Mouse (Mus musculus) heart, embryonic 16.5 days (tissue): ENCODE results near the gene Fzd1. TPM values are rescaled to one million over a fixed set of nuclear protein-coding genes. Genes with fewer than 3 reads are reported as not detected.
A peak's percentile ranks its signal among the peaks of the same experiment; 100 is the strongest.

Experiments used
- ATAC-seq: fragments of 200-750 bp; cut with Nextera tagmentation; replicated peaks from 2 replicates; pipeline ENCODE4 v1.8.0; 2017; ENCODE audit warnings: moderate number of reproducible peaks; ENCODE audit not compliant: insufficient read depth, low FRiP score; ENCODE audit errors: extremely low read depth
- H3K27ac ChIP-seq: fragments of 300-500 bp; sonication (generic); 2 replicates; pipeline ENCODE4 v1.5.1; 2014; ENCODE audit warnings: mild to moderate bottlenecking, low read length, control low read depth, moderate library complexity
- H3K27me3 ChIP-seq: fragments of 300-500 bp; sonication (generic); 2 replicates; pipeline ENCODE4 v1.6.1; 2014; ENCODE audit warnings: low read length, mixed read lengths; ENCODE audit not compliant: control insufficient read depth, insufficient read depth
- H3K36me3 ChIP-seq: fragments of 300-500 bp; sonication (generic); 2 replicates; pipeline ENCODE4 v1.6.1; 2014; ENCODE audit not compliant: control insufficient read depth, insufficient read depth
- H3K4me1 ChIP-seq: fragments of 300-500 bp; sonication (generic); 2 replicates; pipeline ENCODE4 v1.6.1; 2014; ENCODE audit warnings: low read length, mixed read lengths; ENCODE audit not compliant: control insufficient read depth, insufficient read depth
- H3K4me2 ChIP-seq: fragments of 300-500 bp; sonication (generic); 2 replicates; pipeline ENCODE4 v1.6.1; 2014; ENCODE audit warnings: low read depth, mild to moderate bottlenecking, control low read depth, low read length
- H3K4me3 ChIP-seq: fragments of 300-500 bp; sonication (generic); 2 replicates; pipeline ENCODE4 v1.5.1; 2014; ENCODE audit warnings: mild to moderate bottlenecking, control low read depth, low read length
- H3K9ac ChIP-seq: fragments of 300-500 bp; sonication (generic); 2 replicates; pipeline ENCODE4 v1.6.1; 2014; ENCODE audit warnings: low read length, control low read depth
- H3K9me3 ChIP-seq: fragments of 300-500 bp; sonication (generic); replicated peaks from 2 replicates; pipeline ENCODE4 v1.6.1; 2016; ENCODE audit warnings: low read length; ENCODE audit not compliant: control insufficient read depth
- WGBS: fragments of 180-500 bp; shearing (Covaris S2); extraction: QIAGEN DNeasy Blood & Tissue Kit; methylation state at CpG from one replicate; pipeline ENCODE4 v1.1.7; 2014; 5-methylcytosine and 5-hydroxymethylcytosine counted together
- polyA plus RNA-seq: library from polyadenylated mRNA; unstranded; fragments of >200 nt; fragmentation: Nextera tagmentation; extraction: Ambion mirVana; gene quantifications from 2 replicates; pipeline ENCODE4 v1.2.1, GENCODE M21; 2015

Gene Fzd1
- polyA plus RNA-seq, 1 experiment from 2014 or later: 13.0 TPM

DNA sequence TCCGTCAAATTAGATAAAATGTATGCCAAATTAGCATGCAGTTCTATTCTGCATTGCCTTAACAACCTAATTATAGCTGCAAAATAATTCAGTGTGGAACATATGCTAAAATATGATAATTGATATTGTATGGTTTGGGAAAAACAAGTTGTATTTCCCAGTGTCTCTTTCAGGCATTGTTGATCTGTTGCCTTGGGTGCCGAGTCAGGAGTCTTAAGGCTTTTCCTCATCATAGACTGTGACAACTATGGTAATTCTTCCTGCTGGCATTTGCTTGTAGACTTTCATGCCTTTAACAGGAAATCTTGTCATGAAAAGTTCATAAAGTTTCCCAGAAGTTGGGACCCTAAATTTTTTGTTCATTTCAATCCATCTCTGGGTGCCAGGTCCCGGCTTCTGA lies 20.4 kb upstream of the Fzd1 start:
- H3K27ac ChIP-seq: no peak overlapping the region
- no peak overlapping the region for H3K4me2 ChIP-seq
- H3K4me1 ChIP-seq: 0 out of 2 replicates have a peak, but pooled peaks cover under 1% of the 10 kb centered on the region
- no peaks in the 10 kb centered on the region for H3K9me3 ChIP-seq
- H3K27me3 ChIP-seq: no peaks in the 10 kb centered on the region
- no peaks in the 10 kb centered on the region for H3K36me3 ChIP-seq
- no peak overlapping the region for H3K4me3 ChIP-seq
- no peak for ATAC-seq
- no peak overlapping the region for H3K9ac ChIP-seq
- WGBS: 87% methylated on average over 3 of the region's 3 CpGs

- WGBS: 69% methylated on average over 2 of the region's 2 CpGs
- Histone ChIP-seq H3K4me3 (no peak overlapping the region), H3K27ac (no peak overlapping the region), H3K4me2 (no peak overlapping the region), H3K9ac (no peak overlapping the region), H3K4me1 (peaks cover 3% of the 10 kb centered on the region; the same call in 1 of the 2 replicates), H3K9me3 (no peaks in the 10 kb centered on the region), H3K27me3 (no peaks in the 10 kb centered on the region), H3K36me3 (no peaks in the 10 kb centered on the region)
- ATAC-seq: no peak
Observed at GRCm38 (mm10) chr5:4776495-4776894, 18.7 kb upstream of the Fzd1 start.

- peaks cover 3% of the 10 kb centered on the region; the same call in 1 of the 2 replicates for H3K4me1 ChIP-seq
- ATAC-seq: no peak
- H3K9me3 ChIP-seq: 0 out of 2 replicates have a peak, but pooled peaks cover 3% of the 10 kb centered on the region
- no peaks in the 10 kb centered on the region for H3K27me3 ChIP-seq
- H3K4me3 ChIP-seq: no peak overlapping the region
- H3K36me3 ChIP-seq: no peaks in the 10 kb centered on the region
- WGBS: 55% methylated on average over 9 of the region's 9 CpGs
- H3K4me2 ChIP-seq: no peak overlapping the region
- no peak overlapping the region for H3K27ac ChIP-seq
- no peak overlapping the region for H3K9ac ChIP-seq
Observed at GRCm38 (mm10) chr5:4773090-4773772, 15.4 kb upstream of the Fzd1 start.

GRCm38 (mm10) chr5:4770609-4771008 lies 12.8 kb upstream of the Fzd1 start:
- peaks cover 3% of the 10 kb centered on the region; the same call in 1 of the 2 replicates for H3K4me1 ChIP-seq
- 0 out of 2 replicates have a peak, but pooled peaks cover 3% of the 10 kb centered on the region for H3K9me3 ChIP-seq
- no peak overlapping the region for H3K4me3 ChIP-seq
- H3K4me2 ChIP-seq: no peak overlapping the region
- WGBS: 78% methylated on average over 1 of the region's 1 CpGs
- no peak for ATAC-seq
- H3K27ac ChIP-seq: no peak overlapping the region
- H3K9ac ChIP-seq: no peak overlapping the region
- H3K36me3 ChIP-seq: no peaks in the 10 kb centered on the region
- no peaks in the 10 kb centered on the region for H3K27me3 ChIP-seq

DNA sequence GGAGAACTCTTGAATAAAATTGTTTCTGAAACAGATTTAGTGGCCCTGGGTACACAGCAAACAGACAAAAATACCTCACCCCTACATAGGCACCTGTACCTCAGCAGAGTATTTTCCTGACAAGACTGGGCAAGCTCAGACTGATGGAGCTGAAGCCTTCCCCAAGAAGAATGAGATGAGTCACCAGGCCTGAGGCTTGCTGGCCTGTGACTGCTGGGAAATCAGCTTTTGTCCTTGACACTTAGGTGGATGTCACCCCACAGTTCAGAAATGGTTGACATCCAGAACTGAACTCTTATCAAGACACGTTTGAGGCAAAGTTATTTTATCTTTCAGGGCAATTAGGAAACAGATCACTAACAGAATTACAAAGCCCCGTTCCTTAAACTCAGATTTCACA lies 10.1 kb upstream of the Fzd1 start:
- H3K4me1 ChIP-seq: no peaks in the 10 kb centered on the region
- H3K9ac ChIP-seq: no peak overlapping the region
- no peak for ATAC-seq
- no peaks in the 10 kb centered on the region for H3K36me3 ChIP-seq
- H3K27ac ChIP-seq: no peak overlapping the region
- 32% methylated on average over 2 of the region's 2 CpGs for WGBS
- H3K4me3 ChIP-seq: no peak overlapping the region
- no peaks in the 10 kb centered on the region for H3K27me3 ChIP-seq
- H3K4me2 ChIP-seq: no peak overlapping the region
- H3K9me3 ChIP-seq: 0 out of 2 replicates have a peak, but pooled peaks cover 3% of the 10 kb centered on the region

DNA sequence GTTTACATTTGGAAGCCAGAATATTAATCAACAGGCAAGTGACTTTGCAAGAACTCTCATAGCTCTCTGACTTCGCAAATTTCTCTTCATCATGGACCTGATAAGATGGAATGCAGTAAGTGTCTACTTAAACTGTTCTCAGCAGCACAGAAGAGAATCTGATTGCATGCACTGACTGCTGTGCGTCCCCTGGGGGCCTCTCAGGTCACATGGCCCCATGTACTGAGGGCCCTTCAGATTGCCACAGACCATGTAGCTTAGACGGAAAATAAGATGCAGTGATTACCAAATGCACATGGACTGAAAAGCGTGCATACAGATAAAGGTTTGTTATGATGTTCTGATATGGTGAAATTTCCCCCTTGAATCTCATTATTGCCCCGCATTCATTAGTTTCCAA lies 8.9 kb upstream of the Fzd1 start:
- Histone ChIP-seq H3K27me3 (no peaks in the 10 kb centered on the region), H3K4me2 (no peak overlapping the region), H3K4me3 (no peak overlapping the region), H3K4me1 (no peaks in the 10 kb centered on the region), H3K36me3 (no peaks in the 10 kb centered on the region), H3K9ac (no peak overlapping the region), H3K9me3 (0 out of 2 replicates have a peak, but pooled peaks cover 3% of the 10 kb centered on the region), H3K27ac (no peak overlapping the region)
- ATAC-seq: no peak
- 44% methylated on average over 5 of the region's 5 CpGs for WGBS

DNA sequence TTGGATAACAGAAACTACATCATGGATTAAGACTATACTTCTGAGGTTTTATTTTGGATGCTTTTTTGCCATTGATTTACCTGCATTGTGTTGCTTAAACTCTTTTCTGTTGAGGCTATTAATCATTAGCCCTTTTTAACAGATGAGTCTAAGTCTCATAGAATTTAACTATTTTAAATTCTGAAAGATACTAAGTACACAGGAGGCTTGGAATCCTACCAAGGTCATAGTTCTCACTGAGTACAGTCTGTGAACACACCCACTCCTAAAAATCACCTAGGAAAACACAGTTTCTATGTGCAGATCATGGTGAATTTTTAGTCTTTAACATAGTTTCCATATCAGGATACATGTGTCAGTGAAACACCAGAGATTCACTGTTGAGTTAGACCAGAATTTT lies 4.1 kb upstream of the Fzd1 start:
- H3K4me3 ChIP-seq: no peak overlapping the region
- ATAC-seq: no peak
- no peak overlapping the region for H3K27ac ChIP-seq
- H3K4me1 ChIP-seq: peaks cover 3% of the 10 kb centered on the region; the same call in 1 of the 2 replicates
- H3K9ac ChIP-seq: no peak overlapping the region
- H3K27me3 ChIP-seq: no peaks in the 10 kb centered on the region
- H3K9me3 ChIP-seq: no peaks in the 10 kb centered on the region
- no peaks in the 10 kb centered on the region for H3K36me3 ChIP-seq
- H3K4me2 ChIP-seq: no peak overlapping the region

DNA sequence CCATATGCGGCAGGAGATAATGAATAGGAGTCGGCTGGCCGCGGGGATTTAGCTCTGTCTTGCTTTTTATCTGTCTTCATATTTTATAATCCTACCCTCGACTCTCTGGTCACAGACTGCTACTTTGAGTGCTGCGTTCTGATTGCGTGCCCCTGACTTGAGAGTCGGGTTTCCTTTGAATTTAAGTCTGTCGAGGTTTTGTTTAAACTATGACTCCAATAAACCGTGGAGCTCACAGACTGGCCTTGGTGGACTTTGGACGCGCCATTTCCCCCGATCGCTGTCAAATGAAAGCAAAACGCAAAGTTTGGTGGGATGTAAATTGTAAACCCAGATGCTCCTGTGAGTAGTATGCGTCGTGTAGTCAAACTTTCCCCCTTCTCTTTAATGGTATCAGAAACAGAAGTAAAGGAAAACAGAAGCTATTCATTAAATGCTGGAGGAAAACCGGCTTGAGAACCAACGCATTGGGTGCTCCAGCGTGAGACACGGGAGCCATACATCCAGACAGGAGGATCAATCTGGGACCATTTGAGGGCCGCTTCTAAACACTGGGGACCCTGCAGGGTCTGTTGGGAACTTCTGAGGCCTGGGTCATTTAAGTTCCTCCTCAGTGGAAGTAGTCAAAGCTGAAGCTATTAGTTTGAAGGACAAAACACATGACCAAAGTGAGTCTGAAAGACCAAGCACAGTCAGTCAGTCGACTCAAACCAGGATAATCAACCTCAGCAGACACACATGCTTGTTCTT lies 671 bp upstream of the Fzd1 start:
- Histone ChIP-seq H3K27me3 (no peaks in the 10 kb centered on the region), H3K27ac (peak overlapping the region; percentile 90), H3K9ac (peak overlapping the region; percentile 76), H3K4me3 (peak overlapping the region; percentile 78), H3K9me3 (no peaks in the 10 kb centered on the region), H3K4me2 (peak overlapping the region; percentile 92), H3K36me3 (no peaks in the 10 kb centered on the region), H3K4me1 (peaks cover 23% of the 10 kb centered on the region)
- peak; percentile 15; the same call in 1 of the 2 replicates for ATAC-seq
- 2% methylated on average over 23 of the region's 23 CpGs for WGBS
